Mouse (Mus musculus) bone marrow macrophage, adult 2 months (primary cell): ENCODE measurements at regions not wholly inside any gene's neighbourhood (a gene's known extent, or its start where the extent isn't known, plus 50 kb on each side); places are given as distances from the start of the nearest gene placed in this dataset.

Source experiments
- CTCF ChIP-seq: IDR thresholded peaks from 2 replicates; pipeline ENCODE4 v1.5.1; 2012; ENCODE audit warnings: low read depth, mild to moderate bottlenecking, low read length, moderate library complexity
- POLR2A ChIP-seq: IDR thresholded peaks from 2 replicates; pipeline ENCODE4 v1.6.1; 2012; ENCODE audit warnings: mild to moderate bottlenecking, low read depth, low read length, borderline replicate concordance

GRCm38 (mm10) chr13:44206448-44206847, 421.9 kb downstream of the Cd83 start:
- TF ChIP-seq CTCF (no peak), POLR2A (no peak)
